Mouse (Mus musculus) liver, adult (tissue): Measurements from ENCODE around the gene Ms4a4a.

Experiments used
- GATA4 ChIP-seq: IDR thresholded peaks from 2 replicates; pipeline ENCODE4 v1.6.1; 2014; ENCODE audit warnings: mild to moderate bottlenecking, low read length; ENCODE audit not compliant: insufficient replicate concordance

Ms4a4a gene

DNA sequence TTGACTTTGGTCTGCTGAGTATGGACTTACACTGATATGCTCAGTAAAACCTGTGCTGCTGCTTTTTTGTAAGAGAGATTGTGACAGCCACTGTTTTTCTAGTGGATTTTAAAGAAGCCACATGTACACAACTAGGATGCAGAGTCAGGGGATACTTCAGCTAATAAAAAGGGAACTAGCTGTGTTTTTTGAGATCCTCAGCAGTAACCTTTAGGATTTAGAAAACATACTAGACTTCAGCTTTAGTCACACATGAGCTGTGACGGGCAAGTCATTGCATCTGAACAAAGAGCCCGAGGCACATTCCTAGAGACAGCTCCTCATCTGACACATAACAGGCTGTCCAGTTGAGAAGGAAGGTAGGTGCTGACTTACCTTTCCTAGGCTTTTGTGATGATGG, at the start of gene Ms4a4a:
Gene Ms4a4a (plus strand): TSS at position 251 of the 400 bp plus-strand sequence.
- no peak for TF ChIP-seq GATA4

DNA sequence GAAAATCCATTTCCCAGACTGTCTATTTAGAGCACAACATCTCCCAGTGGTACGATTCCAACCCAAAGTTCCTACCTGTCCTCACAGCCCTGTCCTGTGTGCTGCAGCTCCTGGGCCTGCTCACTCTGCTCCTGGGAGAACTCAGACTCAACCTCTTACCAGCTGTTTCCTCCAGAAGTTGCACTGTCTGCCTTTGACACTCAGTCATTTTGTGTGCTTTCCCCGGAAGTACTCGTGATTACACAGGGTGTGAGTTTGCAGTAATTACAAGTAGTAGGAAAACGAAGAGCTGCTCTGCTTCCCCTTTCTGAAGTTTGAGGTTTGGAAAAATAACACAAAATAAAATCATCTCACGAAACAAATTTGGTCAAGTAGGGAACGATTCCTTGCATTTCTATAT, 39.4 kb upstream of the Ms4a4a start, which contains the start of gene Ms4a7:
Gene Ms4a7 (minus strand): TSS at position 215 of the 400 bp plus-strand sequence.
- TF ChIP-seq GATA4 = no peak

DNA sequence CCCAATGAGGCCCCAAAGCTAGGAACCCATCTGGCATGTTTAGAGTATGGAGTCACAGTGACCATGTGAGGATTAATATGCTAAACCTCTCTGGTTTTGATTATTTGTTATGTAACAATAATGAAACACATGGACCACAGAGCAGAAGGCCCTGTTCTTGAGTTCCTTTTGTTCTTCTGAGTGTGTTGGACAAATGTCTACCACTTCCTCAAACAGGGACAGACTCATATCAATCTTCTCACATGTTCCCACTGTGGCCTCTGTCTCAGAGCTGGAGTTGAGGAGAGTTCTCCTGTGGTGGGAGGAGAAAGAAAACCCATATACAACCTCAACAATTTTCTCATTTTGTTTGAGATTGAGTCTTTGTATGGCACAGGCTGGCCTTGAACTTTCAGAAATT, 32.2 kb upstream of the Ms4a4a start:
- no peak for TF ChIP-seq GATA4

DNA sequence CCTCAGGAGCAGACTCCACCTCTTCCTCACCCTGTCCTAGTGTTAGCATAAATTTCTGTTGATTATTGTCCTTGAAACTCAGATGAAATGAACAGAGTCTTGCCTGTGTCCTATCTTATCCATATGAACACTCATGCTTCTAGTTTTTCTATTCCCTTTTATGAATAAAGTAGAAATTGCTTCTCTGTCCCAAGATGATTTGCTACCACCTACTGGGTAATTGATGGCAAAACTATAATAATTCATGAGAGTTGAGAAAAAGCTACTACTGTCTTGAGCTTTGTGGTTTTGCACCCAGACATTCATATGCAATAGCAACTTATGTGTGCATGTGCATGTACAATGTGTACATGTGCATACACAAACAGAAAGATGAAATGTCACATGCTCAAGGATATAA, 31.3 kb upstream of the Ms4a4a start:
- TF ChIP-seq GATA4 = no peak

DNA sequence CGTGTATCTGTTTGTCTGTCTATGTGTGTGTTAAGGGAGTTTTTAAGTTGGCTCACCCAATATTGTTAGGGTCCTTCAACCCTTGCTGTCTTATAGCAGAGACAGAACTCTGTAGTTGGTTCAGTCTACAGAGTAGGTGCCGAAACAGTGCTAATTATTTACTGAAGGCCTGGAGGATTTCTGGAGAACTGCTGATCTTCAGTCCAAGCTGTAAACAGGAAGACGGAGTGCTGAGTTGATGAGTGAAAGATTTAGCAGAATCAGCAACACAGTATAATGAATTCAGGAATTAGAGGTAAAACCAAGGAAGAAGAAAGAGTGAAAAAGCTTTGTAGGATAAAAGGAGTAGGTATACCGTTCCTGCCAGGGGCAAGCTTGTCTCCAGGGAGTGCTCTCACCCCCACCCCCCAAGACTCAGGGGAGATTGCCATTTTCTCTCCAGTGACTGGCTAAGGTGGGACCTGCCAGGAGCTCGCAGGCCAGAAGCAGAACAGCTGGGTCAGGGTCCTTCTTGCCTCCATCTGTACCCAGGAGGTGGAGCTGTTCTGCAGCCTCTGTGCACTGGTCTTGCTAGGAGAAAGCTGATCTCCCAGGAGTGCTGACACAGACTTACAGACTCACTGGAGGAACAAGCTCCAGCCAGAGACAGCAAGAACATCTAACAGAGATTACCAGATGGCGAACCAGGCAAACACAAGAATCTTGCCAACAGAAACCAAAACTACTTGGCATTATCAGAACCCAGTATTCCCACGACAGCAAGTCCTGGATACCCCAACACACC, 25.4 kb upstream of the Ms4a4a start:
- no peak for TF ChIP-seq GATA4

DNA sequence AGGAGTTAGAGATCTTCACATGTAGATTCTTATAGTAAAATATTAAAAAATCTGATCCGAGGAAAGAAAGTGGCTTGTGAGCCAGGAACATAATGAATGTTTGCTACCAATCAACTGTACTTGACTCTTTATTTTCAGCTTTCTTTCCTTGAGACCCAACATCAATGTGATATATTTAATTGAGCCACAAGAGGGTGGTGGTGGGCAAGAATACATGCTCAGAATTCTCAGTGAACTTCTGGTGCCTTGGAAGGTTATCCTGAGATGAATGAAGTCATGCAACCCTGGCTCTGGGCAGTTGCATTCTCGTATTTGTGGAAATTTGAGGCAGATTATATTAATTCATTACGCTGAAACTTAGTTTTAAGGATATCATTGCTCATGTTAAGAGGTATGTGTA, 23.4 kb upstream of the Ms4a4a start:
- TF ChIP-seq GATA4 = no peak

DNA sequence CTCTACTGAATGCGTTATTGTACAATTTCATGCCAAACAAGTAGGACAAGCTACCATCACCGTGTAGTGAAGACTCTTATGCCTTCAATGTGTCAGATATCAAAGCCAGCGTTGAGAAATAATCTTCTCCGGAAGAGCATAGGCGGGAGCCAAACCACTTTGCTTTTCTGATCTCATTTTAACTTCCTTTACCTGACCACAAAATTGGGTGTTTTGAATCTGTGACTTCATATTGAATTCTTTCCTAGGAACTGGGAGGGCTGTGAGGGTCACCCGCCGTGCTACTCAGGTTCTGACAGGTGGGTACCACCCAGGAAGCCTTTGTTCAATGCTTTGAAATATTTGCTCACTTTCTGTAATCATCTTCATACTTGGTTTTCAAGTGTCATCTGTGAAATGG, 19.6 kb upstream of the Ms4a4a start:
- TF ChIP-seq GATA4 = no peak

DNA sequence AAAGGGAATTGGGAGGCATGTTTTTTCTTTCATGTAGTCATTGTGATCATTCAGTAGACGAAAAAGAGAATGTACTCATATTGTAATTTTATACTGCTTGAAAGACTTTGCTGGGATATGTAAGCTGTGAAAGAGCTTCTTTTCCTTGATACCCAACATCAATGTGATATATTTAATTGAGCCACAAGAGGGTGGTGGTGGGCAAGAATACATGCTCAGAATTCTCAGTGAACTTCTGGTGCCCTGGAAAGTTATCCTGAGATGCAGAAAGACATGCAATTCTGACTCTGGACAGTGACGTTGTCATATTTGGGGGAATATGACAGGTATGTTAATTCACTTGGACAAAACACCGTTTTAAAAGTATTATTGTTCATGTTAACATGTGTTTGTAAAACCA, 15.2 kb upstream of the Ms4a4a start:
- TF ChIP-seq GATA4 = no peak

DNA sequence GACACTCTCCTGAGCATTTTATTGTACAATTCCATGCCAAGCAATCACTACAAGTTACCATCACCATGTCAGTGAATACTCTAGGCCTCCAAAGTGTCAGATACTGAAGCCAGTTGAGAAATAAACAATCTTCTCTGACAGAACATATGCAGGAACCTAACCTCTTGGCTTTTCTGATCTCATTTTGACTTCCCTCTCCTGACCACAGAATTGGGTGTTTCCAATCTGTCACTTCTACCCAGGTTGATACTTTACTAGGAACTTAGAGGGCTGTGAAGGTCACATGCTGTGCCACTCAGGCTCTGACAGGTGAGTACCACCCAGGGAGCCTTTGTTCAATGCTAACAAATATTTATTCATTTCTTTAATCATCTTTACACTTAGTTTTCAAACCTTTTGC, 13.3 kb upstream of the Ms4a4a start:
- TF ChIP-seq GATA4 = no peak

DNA sequence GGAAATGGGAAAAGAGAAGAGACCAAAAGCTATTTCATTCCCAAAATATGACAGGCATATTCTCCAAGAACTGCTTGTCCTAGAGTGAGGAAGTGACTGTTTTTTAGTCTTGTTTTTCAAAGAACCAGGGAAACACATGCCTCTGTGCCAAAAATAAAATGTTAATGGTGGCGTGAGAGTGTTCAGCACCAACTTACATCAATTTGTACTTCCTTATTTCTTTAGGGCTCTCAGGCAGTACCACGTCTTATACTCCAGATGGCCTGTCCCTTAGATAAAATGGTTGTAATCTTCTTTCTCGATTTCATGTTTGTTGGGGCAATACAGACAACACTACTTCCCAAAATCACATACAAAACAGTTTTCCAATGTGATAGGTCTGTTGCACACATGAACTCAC, 7.0 kb upstream of the Ms4a4a start:
- no peak for TF ChIP-seq GATA4

DNA sequence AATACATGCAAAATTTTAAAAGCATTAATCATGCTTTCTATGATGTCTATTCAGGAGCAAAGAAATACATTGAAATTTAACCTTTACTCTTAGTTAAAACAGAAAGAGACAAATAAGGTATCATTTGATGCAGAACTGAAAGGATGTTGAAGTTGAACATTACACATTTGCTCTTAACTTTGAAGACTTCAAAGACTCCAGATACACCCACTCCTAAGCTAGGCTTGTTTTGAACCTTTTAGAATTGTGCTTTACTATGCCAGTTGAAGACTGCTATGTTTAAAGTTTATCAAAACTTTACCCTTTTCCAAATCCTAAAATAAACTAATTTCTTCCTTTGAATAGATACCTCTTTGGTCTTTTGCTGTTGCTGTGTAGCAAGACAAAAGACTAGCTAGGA, 4.1 kb upstream of the Ms4a4a start:
- TF ChIP-seq GATA4 = no peak

DNA sequence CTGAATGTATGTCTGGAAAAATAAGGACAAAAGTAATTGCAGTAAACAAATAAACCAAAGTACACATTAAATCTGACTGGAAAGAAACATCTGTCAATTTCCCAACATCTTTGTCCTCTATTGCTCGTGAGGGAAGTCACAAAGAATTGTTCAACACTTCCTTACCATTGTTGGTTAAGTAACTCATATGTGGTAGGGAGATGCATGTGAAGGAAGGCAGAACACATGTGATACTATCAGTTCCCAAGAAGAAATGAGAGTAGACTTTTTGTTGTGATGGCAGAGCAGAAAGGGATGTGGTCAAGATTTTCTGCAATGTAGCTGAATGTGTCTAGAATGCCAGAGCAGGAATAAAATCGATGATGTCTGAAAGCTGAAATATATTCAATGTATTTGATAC, 1.1 kb downstream of the Ms4a4a start:
- TF ChIP-seq GATA4 = no peak

DNA sequence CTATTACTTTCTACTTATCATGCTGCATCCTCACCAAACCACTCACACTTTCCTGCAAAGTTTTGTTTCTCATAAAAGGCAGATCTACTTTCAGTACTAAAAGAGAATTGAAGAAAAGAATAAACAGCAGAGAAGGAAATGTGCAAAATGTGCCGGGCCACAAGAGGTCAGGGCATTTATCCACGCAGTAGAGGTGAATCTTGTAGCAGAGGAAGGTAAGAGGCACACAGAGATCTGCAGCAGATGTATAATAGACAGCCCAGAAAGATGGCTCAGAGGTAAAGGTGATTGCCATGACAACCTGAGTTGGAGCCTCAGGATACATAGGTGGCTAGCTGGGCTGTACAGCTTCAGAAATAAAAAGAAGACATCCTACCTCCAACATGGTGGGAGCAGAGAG, 11.8 kb downstream of the Ms4a4a start:
- TF ChIP-seq GATA4 = no peak

DNA sequence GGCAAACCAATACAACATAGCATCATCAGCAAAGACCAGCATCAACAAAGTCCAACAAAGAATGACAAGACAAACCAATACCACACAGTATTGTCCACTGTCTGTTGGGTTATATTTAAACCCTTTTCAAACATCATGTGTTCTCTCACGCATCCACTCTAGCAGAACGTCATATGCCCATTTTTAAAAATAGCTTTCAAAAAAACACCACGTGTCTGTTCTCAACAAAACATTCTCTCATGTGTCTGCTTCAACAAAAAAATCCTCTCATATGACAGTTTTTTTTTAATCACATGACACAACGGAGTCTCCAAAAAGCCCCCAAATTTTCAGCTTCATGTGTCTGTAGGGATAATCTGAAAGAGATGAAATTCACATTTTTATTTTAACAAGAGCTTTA, 12.4 kb downstream of the Ms4a4a start:
- no peak for TF ChIP-seq GATA4

DNA sequence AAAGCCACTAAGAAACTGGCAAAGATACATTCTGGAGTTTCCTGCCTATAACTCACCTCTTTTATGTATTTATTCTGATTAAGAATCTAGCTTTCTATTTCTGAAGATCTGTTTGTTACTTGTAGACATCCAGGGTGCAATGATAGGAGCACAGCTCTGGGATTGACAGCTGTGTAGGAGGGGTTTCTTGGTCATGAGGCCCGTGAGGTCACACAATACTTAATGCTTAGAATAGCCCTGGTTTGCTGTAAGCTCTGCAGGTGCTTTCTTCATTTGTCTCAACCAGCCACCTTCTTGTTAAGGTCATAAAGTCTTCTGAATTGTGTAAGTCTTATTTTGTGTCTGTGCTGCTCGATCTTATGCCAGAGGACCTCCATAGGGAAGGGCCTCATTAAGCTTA, 13.6 kb downstream of the Ms4a4a start:
- TF ChIP-seq GATA4 = no peak

DNA sequence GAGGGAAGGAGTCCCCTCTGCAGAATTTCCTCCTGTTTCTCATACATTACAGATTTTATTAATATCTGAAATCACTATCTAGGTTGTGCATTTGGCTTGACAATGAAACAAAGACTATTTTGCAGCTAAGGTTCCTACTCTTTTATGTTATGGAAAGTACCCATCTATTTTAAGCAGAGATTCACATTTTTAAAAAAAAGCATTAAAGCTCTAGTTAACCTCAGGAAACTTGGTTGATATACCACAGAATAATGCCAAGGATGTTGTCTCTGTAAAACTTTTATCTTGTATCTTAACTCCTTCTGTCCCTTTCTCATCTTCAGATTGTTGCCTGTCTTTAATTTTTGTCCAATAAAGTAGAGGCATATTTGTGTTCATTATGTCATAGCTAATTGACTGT, 20.4 kb downstream of the Ms4a4a start:
- TF ChIP-seq GATA4 = no peak

DNA sequence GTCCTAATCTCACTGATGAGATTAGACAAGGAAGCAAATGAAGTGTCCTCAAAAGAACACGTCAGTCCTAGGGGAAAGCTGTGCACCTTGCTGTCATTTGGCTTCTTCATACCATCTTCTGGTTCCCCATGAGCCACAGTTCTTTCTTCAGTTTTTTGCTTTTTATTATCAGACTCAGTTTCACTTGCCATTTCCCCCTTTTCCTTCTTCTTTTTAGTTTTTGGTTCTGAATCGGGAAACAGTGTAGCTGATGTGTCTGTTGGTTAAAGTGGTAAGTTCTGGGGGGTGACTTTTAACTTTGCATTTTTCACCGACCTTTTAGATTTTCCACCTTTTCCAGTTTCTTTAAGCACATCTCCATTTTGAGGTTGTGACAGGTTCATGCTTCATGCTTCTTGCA, 29.2 kb downstream of the Ms4a4a start, which contains the start of gene Ms4a4c:
Gene Ms4a4c (plus strand): TSS at position 244 of the 400 bp plus-strand sequence.
- TF ChIP-seq GATA4 = no peak

DNA sequence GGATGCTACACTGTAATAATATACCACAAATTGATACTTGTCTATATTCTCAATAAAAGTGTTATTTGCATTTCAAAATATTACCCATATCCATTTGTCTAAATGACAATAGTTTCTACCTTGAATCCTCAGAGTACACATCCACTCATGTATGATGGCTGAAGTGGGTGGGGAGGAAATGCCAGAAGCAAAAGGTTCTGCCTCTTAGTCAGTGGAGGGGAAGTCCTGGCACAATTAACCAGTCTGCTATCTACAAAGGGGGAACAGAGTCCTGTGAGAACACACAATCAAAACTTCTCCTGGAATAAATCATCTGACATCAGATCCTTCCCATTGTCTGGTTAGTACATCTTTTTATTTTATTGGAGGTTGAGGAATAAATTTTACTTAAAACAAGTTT, 32.1 kb downstream of the Ms4a4a start:
- no peak for TF ChIP-seq GATA4

DNA sequence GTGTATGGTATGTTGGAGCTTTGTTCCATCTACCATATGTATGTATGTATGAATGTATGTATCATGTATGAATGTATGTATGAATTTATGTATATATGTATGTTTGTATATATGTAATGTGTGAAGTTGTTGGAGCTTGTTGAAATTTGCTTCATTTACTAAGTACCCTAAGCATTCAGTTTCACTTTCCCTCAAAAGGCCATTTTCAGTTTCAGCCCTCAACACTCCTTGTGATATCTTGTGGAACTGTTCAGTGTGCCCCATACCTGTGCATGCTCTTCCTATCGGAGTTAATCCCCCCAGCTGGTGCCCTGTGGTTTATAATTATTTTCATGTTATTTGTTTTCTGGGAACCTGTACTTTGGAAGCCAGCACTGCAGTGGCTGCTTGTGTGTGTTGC, 33.3 kb downstream of the Ms4a4a start:
- TF ChIP-seq GATA4 = no peak
